Mouse (Mus musculus) mouse trophoblast stem cell (cell line): ENCODE data around the gene Ano10.

Source experiments
- in situ Hi-C, 2 experiments: fragments of 300-500 bp; cut with MseI, MboI; formaldehyde crosslinking; loops; 2 replicates in 1 of 2; 3 replicates in 1 of 2; pipeline ENCODE4 v1.15.1; 2025

Gene Ano10

DNA sequence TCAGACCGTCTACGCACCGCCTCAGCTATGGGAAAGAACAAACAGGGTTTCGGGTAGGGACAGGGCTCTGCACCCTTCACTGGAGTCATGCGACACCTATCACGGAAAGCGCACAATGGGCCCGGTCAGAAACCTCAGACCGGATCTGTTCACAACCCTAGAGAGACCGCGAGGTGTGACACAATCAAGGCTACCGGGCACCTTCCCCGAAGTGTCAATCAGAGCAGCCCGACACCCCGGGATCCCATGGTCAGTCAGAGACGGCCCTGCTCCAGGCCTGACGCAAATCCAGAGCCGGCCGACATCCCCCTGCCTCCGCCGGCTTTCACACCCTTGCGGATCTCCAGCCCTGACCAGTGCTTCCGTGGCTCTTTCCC is 370 bp downstream of the Ano10 start:
- in situ Hi-C loops = no loop called here

DNA sequence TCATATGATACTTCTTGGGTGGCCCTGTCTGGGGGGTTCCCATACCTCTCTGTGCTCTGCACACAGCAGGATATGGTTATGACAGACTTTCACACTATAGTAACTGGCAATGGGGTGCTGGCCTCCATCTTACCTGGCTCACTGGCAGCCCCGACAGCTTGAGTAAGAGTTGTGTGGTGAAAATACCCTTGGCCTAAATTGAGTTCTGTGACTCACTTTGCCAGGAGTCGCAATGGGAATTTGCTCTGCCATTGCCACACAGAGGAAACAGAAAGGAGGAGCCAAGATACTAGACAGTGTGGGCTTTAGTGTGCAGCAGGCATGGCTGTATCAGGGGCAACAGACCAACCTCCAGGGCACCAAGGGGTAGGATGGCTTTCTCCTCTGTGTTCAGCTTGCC is 4.0 kb downstream of the Ano10 start:
- in situ Hi-C loops = no loop called here

DNA sequence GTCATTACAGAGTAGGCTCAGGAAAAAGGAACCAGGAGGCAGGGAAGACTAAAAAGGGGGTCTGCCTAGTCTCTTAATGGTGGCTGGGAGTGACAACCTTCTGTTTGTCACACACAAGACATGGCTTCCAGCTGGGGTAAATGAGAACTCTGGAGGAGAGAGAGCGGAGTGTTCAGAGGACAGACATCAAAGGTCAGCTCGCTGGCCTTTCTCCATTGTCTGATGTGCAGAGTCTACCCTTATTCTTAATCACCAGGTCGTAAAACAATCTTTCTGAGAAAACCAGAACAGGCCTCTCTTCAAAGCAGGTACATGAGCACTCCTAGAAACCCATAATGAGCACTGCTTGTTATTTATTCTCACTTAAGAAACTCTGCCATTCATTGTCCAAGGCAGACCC is 5.8 kb downstream of the Ano10 start:
- in situ Hi-C loops = no loop called here

DNA sequence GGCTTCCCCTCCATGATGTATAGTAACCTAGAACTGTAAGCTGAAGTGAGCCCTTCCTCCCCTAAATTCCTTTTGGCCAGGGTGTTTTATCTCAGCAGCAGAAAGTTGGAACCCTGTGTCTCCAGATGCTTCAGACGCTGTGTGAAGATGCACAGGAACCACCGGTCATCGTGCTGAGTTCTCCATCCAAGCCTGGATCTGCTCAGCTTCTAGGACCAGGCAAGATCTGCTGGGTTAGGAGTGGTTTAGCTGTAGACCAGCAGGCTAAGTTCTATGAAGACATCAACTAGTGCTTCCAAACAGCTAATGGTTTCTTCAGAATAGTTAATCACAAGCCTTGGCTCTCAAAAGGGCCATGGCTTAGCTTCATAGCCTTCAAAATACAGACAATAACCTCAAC is 6.7 kb downstream of the Ano10 start:
- in situ Hi-C loops = no loop called here

DNA sequence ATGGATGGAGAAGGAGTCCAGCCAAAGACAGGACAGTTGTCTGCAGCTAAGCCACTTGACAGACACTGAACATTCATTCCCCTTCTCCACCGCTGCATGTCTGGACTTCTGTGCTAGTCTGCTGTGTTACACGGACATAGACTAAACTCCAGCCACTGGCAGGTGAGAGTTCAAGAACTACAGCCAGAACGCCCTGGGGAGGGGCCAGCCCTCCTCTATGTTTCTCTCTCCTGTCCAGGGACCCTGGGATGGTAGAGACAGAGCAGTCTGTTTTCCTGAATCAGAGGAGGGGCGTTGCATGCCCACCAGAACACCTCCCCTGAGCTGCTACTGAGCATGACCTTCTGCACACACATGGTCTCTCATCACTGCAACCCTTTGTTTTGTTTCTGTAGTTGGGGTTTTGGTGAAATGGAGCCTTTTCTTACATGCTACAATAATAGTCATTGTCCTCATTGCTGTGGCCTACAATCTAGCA is 8.4 kb downstream of the Ano10 start:
- in situ Hi-C loops = no loop called here

DNA sequence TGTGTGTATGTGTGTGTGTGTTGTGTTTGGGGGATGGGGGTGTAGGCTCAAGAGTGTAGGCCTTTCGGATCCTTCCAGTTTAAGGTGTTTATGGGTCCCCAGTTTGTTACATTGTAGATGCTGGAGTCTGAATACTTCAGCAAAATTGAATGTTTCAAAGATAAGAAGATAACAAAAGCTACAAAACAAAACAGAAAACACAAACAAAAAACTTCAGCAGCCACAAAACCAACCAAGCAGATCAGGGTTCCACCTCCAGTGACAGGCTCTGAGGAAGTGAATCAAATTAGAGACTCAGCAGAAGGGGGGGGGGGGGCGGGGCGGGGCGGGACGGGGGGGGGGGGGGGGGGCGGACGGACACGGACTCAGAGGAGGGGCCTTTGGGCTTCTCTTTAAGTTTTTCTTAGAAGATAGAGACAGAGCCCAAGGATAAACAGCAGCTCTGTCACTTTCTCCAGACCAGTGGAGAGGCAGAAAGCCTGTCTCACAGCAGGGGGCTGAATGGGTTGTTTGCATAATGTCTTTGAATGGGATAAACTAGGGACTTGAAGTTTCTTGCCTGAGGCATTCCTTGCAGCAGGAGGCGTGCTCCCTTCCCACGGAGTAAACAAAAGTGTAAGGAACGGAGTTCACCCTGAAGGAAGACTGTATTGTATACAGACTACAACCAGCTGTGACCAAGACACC is 8.9 kb downstream of the Ano10 start:
- in situ Hi-C loops = no loop called here

DNA sequence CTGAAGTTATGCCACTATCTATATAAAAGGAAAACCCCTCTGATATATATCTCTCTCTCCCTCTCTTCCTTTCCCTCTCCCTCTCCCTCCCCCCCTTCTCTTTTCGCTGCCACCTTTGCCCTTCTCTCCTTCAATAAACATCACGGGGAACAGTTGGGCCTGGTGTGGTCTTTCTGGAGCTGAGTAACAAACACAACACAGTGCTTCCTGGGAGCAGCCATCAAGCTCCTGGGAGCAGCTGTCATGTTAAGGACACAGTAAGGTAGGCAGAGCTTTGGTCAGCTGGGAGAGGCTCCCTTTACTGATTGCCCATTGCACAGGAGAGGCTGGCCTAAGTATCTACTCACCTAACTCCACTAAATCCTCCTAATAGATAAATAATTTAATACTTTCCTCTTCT is 9.5 kb downstream of the Ano10 start:
- in situ Hi-C loops = no loop called here

DNA sequence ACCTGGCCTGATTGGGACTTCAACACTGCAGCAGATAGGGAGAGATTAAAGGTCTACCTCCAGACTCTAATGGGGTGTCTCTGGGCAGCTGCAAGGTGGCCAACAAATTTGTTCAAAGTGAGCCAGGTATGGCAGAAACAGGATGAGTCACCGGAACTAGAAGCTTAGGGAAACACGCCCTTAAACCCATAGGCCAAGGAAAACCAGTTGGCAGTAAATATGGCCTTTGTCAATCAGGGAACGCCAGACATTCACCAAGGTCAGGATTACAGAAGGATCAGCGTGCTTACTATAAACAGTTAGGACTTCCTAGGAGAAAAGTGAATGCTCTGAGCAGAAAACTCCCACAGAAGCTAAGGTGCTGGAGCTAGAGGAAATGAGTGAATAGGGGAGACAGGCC is 13.2 kb downstream of the Ano10 start:
- in situ Hi-C loops = no loop called here

DNA sequence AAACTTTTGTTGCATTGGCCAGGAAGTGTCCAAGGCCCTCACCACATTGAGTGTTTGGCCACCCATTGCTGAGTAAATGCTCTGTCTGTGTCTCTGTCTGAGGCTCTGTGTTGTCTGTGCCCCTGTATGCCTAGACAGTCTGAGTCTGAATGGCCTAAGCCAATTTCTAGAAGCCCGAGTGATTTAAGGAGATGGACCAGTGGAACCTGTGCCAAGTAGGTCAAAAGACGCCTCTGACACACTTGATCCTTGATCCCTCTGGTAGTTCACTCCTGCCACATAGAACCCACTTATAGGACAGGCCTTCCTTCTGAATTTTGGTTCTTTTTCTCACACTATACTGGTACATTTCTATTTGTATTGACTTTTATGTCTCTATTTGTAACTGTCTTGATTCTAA is 17.6 kb downstream of the Ano10 start:
- in situ Hi-C loops = no loop called here

DNA sequence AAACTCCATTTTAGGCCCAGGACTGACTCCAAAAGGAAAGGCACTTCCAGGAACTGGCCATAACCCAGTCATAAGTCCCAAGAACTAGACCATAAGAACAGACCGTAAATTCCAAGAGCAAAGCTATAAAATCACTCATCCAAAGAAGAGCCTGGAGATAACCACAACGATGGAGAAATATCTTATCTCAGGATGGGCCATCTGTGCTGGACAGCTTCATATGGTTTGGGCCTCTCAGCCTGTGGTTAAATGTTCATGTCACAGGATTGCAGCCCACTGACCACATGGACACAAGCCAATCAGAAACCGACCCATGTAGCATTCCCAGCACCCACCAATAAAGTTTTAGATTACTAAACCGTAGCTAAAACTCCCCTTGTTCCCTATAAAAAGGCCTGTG is 18.1 kb downstream of the Ano10 start:
- in situ Hi-C loops = no loop called here

DNA sequence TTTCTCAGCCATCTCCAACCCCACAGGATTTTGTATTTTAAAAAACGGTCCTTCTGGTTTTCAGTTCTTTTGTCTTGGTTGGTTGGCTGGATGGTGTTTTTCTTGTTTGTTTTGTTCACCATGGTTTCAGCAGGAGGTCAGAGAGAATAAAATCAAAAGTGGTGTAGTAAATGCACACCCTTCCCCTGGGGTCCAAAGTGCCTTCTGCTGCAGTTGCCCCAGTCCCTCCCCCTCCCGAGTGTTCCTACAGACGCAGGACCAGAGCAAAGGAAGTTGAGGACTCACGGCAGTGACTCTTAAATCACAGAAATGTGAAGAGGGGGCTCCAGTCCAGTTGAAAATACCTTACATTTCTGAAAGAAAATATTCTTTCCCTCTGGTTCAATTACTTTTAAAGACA is 19.9 kb downstream of the Ano10 start:
- in situ Hi-C loops = no loop called here

DNA sequence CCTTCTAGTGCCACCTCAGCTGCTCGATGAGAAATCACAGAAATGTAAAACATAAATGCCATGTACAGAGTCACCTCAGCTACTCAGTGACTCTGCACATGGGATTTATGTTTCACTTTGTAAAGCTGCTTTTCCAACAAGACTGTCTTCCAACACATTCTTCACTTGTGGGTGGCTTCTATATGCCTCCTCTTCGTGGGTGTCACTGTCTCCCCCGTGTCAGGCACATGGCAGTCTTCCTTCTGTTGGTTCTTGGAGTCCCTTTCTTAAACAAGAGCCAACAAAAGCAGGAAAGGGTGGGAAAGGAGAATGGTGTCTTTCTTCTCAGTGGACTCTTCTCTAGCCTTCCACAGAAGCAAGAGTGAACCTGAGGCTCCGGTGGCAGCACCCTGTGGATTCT is 20.3 kb downstream of the Ano10 start:
- in situ Hi-C loops = no loop called here

DNA sequence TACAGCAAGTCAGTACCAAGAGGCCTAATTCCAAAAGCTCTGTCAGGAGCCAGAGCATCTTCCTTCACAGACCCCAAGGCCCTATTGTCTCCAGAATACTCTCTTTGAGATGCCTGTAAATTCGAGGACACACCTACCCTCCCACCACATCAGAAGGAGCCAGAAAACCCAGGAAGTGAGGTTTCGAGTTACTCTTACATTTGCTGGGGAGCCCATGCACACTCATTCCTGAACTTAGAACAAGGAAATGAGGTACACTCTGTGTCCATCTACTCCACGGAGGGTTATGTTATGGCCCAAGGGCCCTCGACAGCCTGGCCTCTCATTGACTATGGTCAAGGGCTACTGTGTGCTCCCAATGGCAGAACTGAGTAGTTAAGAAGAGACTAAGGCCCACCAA is 22.4 kb downstream of the Ano10 start:
- in situ Hi-C loops = no loop called here

DNA sequence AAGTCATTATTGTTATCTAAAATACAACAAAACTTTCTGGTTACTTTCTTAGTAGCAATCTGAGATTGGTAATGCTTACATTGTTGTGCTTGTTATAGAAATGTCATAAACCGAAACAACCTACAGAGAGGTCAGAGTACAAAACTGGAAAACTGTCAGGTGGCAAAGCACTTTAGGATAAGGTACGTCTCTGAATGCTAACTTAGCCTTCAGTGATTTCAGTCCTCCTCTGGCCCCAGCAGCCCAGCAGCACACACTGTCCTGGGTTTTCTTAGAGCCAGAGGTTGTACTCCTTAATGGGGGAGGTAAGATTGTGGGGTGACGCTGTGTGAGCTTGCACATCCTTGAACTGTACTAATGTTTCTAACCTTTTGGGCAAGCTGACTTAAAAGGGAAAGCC is 22.9 kb downstream of the Ano10 start:
- in situ Hi-C loops = no loop called here

DNA sequence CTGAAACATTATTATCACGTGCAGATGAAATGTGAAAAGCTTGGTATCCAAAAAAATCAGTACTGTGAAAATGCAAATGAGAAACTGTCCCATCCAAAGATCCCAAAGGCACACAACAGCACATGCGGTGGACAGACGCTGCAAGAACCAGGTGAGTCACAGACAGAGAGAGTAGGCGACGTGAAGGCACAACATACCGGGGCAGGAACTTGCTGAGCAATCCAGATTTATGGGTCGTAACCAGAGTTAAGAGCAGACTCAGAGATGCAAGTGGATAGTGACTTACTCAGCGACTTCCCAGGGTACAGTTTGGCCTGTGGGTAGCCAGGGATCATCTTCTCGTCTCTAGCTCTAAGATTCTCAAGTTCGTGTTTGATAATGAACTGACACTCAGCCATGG is 23.3 kb downstream of the Ano10 start:
- in situ Hi-C loops = no loop called here

DNA sequence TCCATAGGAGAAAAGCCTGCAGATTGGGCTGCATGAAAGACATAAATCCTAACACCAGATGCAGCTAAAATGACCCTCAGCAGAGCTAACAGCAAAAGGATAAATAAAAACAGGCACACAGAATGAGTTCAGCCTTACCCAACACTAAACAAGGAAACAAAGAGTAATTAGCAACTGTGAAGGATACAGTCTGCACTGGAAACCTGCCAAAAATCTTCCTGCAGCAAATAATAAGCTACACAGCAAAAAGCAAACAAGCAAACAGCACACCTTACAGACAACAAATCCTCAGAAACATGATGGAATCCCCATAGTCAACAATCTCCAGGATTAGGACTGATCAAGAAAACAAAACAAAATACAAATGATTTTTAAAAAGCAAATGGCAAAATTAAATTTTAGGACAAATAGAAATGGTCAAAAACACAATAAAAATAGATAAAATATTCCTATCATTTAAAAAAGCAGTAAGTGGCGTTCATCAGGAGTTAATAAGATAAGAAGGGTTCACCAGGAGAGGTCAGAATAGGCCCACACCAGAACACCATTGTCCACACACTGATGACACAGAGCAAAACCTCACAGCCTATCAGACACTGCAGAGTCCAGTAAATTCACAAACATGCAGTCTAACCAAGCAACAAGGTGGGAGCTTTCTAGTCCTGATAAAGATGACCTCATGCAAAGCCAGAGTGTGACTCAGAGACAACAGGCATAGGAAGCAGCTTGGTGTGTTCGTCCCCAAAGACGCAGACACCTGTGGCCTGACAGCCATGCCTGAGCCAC is 24.8 kb downstream of the Ano10 start:
- in situ Hi-C loops = no loop called here

DNA sequence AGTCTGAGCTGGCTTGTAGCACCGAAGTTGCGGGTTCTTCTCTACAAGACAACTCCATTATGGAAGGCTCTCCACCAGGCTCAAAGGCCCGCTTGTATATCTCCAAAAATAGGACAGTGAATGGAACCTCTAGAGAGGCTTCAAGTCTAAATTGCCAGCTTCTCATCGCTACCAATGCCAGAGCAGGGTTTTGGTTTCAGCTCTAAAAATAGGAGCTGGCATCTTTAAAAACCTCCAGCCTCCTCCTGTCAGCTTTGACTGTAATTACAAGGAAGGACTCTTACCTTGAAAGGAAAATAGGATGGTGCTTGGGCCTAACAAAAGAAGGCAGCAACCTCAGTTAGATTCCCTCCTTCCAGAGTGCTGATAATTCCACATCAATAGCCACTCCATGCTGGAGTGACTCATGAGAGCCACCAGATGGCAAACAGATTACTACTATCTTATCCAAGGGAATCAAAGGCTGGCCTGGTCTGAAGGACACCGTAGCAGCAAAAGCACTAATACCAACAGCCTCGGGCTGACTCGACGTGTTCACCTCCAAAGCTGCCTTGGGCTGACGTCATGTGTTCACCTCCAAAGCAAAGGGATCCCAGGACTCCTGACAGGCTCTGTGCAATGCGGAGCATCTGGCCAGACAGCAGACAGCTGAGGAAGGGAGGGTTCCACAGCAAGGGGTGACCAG is 28.6 kb downstream of the Ano10 start:
- in situ Hi-C loops = no loop called here

DNA sequence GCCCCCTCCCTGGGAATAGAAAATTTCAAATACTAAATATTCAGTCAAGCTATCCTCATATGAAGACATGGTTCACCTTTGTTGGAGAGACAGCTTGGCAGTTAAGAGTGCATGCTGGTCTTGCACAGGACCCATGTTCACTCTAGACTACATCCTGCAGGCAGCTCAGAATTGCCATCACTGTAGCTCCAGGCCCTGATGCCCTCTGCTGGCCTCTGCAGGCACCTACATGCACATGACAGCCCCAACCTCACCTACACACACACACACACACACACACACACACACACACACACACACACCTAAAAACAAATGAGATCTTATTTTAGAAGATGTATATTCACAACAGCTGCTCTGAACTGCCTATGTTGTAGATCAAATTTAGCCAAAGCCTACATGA is 31.1 kb downstream of the Ano10 start:
- in situ Hi-C loops = no loop called here

DNA sequence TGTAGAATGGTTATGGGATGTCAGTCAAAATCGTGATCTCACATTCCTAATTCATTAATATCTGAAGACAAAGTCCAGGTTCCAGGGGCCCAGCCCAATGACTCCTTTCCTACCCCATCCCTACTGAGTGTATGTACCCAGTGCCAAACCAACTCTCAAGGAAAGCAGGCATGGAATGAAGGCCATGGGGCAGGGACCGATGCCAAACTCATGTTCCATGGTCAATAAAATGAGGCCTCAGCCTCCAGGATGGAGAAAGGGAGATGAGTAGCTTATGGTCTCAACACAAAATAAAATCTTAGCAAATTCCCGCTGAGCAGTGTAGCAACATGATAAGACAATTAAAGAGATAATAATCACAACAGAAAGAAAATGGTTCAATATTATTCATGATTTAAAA is 39.8 kb downstream of the Ano10 start:
- in situ Hi-C loops = no loop called here

DNA sequence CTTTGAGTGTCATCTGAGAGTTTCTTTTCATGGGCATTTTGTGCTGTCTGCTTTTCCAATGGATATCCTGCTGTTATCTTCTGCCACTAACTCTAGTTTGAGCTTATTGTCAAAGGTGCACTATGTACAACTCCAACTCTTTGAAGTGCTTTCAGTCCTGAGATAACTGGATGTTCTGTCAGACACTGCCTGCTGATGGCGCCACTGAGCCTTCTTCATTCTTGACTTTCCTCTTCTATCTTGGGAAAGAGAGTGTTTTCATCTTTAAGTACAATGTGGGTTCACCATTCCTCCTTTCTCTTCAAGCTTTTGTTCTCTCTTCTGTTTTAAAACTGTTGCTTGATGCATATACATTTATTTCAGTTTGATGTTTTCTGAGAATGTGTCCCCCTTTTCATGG is 42.1 kb downstream of the Ano10 start:
- in situ Hi-C loops = no loop called here

DNA sequence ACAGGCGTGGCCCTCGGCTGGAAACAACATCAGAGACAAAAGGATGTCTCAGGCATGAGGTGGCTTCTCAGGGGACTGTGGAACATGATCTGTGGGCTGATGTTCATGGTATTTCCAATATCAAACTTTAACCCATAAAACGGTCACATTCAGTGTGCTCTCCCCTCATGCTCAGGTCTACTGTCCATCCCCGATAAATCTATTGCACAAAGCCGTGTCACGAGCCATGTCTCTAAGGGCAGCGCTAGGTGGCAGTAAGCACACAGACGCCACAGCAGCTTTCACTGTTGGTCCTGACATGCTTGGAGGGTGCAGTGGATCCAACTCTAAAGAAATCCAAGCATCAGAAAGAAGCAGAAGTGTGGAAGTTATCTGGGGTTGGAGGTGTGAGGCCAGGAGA is 46.1 kb downstream of the Ano10 start:
- in situ Hi-C loops = loop anchor here (5.0 kb wide), 1 partner anchor 64 kb away; no protein-coding TSS in a partner anchor

DNA sequence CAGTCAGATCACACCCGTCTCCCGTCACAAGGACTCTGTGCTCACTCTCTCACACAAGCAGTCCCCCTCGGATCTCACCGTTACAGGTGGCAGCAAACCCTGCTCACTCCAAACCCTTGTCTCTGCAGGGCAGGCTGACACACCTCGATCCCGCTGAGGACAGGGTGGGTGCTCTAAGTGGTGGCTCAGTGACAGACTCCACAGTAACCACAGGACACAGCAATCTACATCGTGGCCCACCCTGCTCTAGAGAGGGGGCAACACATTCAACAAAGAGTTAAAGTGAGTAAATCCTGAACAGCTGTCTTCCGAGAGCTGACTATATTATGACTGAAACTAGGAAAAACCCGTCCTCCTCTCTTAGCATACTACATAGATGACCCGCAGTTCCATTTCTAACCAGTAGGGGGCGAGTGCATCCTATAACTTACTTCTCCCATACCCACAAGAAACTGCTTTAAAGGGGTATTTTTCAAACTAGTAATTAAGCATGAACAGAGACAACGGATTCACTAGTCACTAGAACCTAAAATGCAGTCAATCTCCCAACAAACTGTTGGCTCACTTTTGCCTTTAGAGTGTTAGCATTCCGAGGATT is 46.7 kb downstream of the Ano10 start:
- in situ Hi-C loops = loop anchor here (5.0 kb wide), 1 partner anchor 65 kb away; no protein-coding TSS in a partner anchor
